Mouse (Mus musculus) kidney, embryonic 14.5 days (tissue): ENCODE measurements around the gene Abhd4. TPM values are rescaled to one million over a fixed set of nuclear protein-coding genes. Genes with fewer than 3 reads are reported as not detected.

Source experiments
- ATAC-seq: fragments of 200-750 bp; cut with Nextera tagmentation; 2 replicates; pipeline ENCODE4 v1.8.0; 2017; ENCODE audit warnings: moderate number of reproducible peaks, mild to moderate bottlenecking, moderate TSS enrichment, moderate library complexity; ENCODE audit not compliant: low FRiP score, low TSS enrichment
- H3K27ac ChIP-seq: fragments of 300-500 bp; sonication (generic); 2 replicates; pipeline ENCODE4 v1.5.1; 2014; ENCODE audit warnings: low read depth, mild to moderate bottlenecking, low read length, moderate library complexity, mixed read lengths
- H3K27me3 ChIP-seq: fragments of 300-500 bp; sonication (generic); 2 replicates; pipeline ENCODE4 v1.6.1; 2014; ENCODE audit warnings: mild to moderate bottlenecking, low read length; ENCODE audit not compliant: control insufficient read depth, insufficient read depth
- H3K36me3 ChIP-seq: fragments of 300-500 bp; sonication (generic); 2 replicates; pipeline ENCODE4 v1.6.1; 2014; ENCODE audit warnings: low read length, mixed read lengths; ENCODE audit not compliant: control insufficient read depth, insufficient read depth
- H3K4me1 ChIP-seq: fragments of 300-500 bp; sonication (generic); 2 replicates; pipeline ENCODE4 v1.6.1; 2014; ENCODE audit warnings: low read length, mixed read lengths; ENCODE audit not compliant: control insufficient read depth, insufficient read depth
- H3K4me2 ChIP-seq: fragments of 300-500 bp; sonication (generic); replicated peaks from 2 replicates; pipeline ENCODE4 v1.6.1; 2014; ENCODE audit warnings: low read depth, mild to moderate bottlenecking, low read length
- H3K4me3 ChIP-seq: fragments of 300-500 bp; sonication (generic); 2 replicates; pipeline ENCODE4 v1.5.1; 2014; ENCODE audit warnings: mild to moderate bottlenecking, low read length
- H3K9ac ChIP-seq: fragments of 300-500 bp; sonication (generic); 2 replicates; pipeline ENCODE4 v1.6.1; 2014; ENCODE audit warnings: low read depth, mild to moderate bottlenecking, low read length, moderate library complexity
- H3K9me3 ChIP-seq: fragments of 300-500 bp; sonication (generic); 2 replicates; pipeline ENCODE4 v1.6.1; 2016; ENCODE audit warnings: low read length; ENCODE audit not compliant: control insufficient read depth
- whole genome bisulfite sequencing: fragments of 180-500 bp; shearing (Covaris S2); extraction: QIAGEN DNeasy Blood & Tissue Kit; methylation state at CpG from one replicate; pipeline ENCODE4 v1.1.7; 2014; 5-methylcytosine and 5-hydroxymethylcytosine counted together
- polyA plus RNA-seq: library from polyadenylated mRNA; unstranded; fragments of >200 nt; fragmentation: Nextera tagmentation; extraction: Ambion mirVana; gene quantifications from 2 replicates; pipeline ENCODE4 v1.2.1, GENCODE M21; 2014

Abhd4 gene
- polyA plus RNA-seq, 1 experiment from 2014 or later: 62.5 TPM

DNA sequence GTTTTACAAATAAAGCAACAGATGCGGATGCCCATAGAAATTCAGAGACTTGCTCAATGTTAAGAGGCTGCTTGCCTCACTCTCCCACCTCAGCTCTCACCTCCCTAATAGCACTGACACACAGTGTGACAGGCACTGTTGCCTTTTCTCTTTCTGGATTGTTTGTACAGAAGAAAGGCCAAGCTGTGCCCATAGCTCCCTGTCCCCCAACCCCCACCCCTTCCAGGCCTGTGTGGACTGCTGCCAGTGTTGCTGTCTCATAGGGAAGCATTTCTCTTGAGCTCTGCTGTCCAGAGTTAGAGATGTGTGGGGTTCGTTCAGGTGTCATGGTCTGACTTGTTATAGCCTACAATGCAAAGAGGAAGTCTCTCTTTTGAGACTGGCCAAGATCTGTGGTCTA is 6.2 kb downstream of the Abhd4 start:
- Histone ChIP-seq H3K4me2 (peak overlapping the region; percentile 44), H3K27ac (no peak overlapping the region), H3K9ac (no peak overlapping the region), H3K27me3 (no peaks in the 10 kb centered on the region), H3K9me3 (no peaks in the 10 kb centered on the region), H3K36me3 (peaks cover 24% of the 10 kb centered on the region; the same call in 1 of the 2 replicates), H3K4me3 (peak overlapping the region; percentile 53; the same call in 1 of the 2 replicates), H3K4me1 (peaks cover 7% of the 10 kb centered on the region; the same call in 1 of the 2 replicates)
- no peak for ATAC-seq
- WGBS: 50% methylated on average over 2 of the region's 2 CpGs

DNA sequence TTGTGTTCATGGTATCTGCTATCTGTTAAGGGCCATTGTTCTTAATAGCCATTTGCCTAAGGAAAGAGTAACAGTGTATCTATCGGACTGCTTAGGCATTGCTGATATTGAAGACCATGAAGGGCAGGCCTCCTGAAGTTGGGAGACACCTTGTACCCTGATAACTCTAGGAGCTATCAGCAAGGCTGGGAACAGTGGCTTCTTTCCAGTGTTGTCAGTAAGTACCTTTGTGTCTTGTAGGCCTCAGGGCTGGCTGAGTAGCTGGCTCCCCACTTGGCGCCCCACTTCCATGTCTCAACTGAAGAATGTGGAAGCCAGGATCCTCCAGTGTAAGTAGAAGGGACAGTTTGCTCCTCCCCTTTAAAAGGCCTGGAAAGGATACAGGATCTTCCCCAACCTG is 7.4 kb downstream of the Abhd4 start:
- no peaks in the 10 kb centered on the region for H3K27me3 ChIP-seq
- peaks cover 26% of the 10 kb centered on the region; the same call in 1 of the 2 replicates for H3K36me3 ChIP-seq
- no peak overlapping the region for H3K9ac ChIP-seq
- H3K4me3 ChIP-seq: no peak overlapping the region
- no peak overlapping the region for H3K4me2 ChIP-seq
- H3K4me1 ChIP-seq: peaks cover 7% of the 10 kb centered on the region; the same call in 1 of the 2 replicates
- no peaks in the 10 kb centered on the region for H3K9me3 ChIP-seq
- WGBS: 95% methylated on average over 2 of the region's 2 CpGs
- no peak for ATAC-seq
- H3K27ac ChIP-seq: no peak overlapping the region

DNA sequence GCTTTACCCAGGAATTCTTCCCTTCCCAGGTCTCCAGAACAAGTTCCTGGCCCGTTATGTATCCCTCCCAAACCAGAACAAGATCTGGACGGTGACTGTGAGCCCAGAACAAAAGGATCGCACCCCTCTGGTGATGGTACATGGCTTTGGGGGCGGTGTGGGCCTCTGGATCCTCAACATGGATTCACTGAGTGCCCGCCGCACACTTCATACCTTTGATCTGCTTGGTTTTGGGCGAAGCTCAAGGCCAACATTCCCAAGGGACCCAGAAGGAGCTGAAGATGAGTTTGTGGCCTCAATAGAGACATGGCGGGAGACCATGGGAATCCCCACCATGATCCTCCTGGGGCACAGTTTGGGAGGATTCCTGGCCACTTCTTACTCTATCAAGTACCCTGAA is 8.6 kb downstream of the Abhd4 start:
- no peak for ATAC-seq
- Histone ChIP-seq H3K4me2 (no peak overlapping the region), H3K9ac (no peak overlapping the region), H3K36me3 (peaks cover 34% of the 10 kb centered on the region; the same call in 1 of the 2 replicates), H3K9me3 (no peaks in the 10 kb centered on the region), H3K27ac (no peak overlapping the region), H3K27me3 (no peaks in the 10 kb centered on the region), H3K4me3 (no peak overlapping the region), H3K4me1 (peaks cover 7% of the 10 kb centered on the region; the same call in 1 of the 2 replicates)
- 94% methylated on average over 8 of the region's 8 CpGs for WGBS

DNA sequence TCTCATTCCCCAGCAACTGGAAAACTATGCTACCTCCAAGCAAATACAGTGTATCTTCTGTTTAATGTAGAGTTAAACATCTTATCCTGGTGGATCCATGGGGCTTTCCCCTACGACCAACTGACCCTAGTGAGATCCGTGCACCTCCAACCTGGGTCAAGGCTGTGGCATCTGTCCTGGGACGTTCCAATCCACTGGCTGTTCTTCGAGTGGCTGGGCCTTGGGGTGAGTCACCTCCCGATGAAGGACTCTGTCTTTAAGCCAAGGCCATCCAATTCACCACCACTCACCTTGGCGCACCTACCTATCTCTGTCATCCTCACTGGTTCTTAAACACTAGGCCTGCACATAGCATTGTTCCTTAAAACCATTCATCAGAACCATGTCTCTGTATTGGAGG is 9.1 kb downstream of the Abhd4 start:
- ATAC-seq: no peak
- peaks cover 7% of the 10 kb centered on the region; the same call in 1 of the 2 replicates for H3K4me1 ChIP-seq
- 91% methylated on average over 6 of the region's 6 CpGs for WGBS
- H3K27ac ChIP-seq: no peak overlapping the region
- peaks cover 38% of the 10 kb centered on the region; the same call in 1 of the 2 replicates for H3K36me3 ChIP-seq
- H3K9ac ChIP-seq: no peak overlapping the region
- H3K27me3 ChIP-seq: no peaks in the 10 kb centered on the region
- no peak overlapping the region for H3K4me3 ChIP-seq
- no peaks in the 10 kb centered on the region for H3K9me3 ChIP-seq
- H3K4me2 ChIP-seq: no peak overlapping the region

DNA sequence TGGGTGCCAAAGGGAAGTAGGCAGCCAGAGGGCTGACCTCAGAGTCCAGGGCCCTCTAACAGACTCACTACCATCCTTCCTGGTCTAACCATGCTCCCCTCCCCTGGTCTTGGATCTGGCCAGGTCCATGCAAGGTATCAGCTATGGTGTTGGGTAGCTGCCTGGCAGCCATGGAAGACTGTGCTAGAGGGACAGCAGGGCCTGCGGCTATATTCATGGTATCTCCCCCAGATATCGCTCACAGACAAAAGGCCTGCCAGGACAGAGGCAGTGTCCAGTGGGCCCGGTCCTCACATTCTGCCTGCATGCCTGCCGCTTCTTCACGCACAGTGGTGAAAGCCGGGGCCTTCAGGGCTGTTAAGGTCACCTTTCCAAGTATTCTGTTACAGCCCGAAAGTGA is 10.2 kb downstream of the Abhd4 start:
- Histone ChIP-seq H3K27ac (no peak overlapping the region), H3K9ac (no peak overlapping the region), H3K4me3 (no peak overlapping the region), H3K4me1 (peaks cover 7% of the 10 kb centered on the region; the same call in 1 of the 2 replicates), H3K9me3 (no peaks in the 10 kb centered on the region), H3K4me2 (no peak overlapping the region), H3K36me3 (peaks cover 42% of the 10 kb centered on the region; the same call in 1 of the 2 replicates), H3K27me3 (no peaks in the 10 kb centered on the region)
- WGBS: 78% methylated on average over 7 of the region's 7 CpGs
- no peak for ATAC-seq

DNA sequence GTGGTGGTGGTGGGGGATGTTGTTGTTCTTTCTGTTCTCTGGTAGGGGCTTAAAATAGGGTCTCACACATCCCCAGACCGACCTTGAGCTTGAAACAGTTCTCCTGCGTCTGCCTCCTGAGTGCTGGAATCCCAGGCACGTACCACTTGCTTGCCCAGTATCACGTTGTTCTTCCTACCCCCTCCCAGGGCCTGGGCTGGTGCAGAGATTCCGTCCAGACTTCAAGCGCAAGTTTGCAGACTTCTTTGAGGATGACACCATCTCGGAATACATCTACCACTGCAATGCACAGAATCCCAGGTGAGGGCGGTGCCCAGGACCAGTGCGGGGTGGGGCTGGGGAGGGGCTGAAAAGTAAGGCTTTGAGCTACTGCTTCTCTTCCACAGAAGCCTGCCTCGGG is 11.1 kb downstream of the Abhd4 start:
- Histone ChIP-seq H3K36me3 (peaks cover 42% of the 10 kb centered on the region; the same call in 1 of the 2 replicates), H3K4me3 (no peak overlapping the region), H3K27ac (no peak overlapping the region), H3K27me3 (no peaks in the 10 kb centered on the region), H3K9me3 (no peaks in the 10 kb centered on the region), H3K4me1 (peaks cover 4% of the 10 kb centered on the region; the same call in 1 of the 2 replicates), H3K4me2 (no peak overlapping the region), H3K9ac (no peak overlapping the region)
- no peak for ATAC-seq
- WGBS: 69% methylated on average over 10 of the region's 10 CpGs

DNA sequence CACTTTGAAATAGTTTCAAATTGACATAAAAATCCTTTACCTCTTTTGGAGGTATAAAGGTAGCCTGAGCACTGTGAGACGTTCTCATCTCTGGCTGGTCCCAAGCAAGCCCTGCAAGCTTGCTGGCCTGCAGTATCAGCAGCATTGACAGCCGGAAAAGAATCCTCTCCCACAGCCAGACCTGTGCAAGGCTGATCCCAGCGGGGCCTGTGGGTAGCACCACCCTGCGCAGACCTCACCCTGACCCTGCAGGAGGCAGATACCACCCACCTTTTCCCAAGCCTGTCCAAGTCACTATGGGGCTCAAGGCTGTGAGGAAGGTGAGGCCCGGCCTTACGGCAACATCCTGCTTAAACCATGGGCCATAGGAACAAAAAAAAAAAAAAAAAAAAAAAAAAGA is 12.0 kb downstream of the Abhd4 start:
- no peak overlapping the region for H3K4me2 ChIP-seq
- no peak overlapping the region for H3K9ac ChIP-seq
- H3K36me3 ChIP-seq: peaks cover 42% of the 10 kb centered on the region; the same call in 1 of the 2 replicates
- WGBS: 80% methylated on average over 6 of the region's 6 CpGs
- no peaks in the 10 kb centered on the region for H3K9me3 ChIP-seq
- no peaks in the 10 kb centered on the region for H3K27me3 ChIP-seq
- no peak overlapping the region for H3K27ac ChIP-seq
- no peaks in the 10 kb centered on the region for H3K4me1 ChIP-seq
- ATAC-seq: no peak
- H3K4me3 ChIP-seq: no peak overlapping the region

DNA sequence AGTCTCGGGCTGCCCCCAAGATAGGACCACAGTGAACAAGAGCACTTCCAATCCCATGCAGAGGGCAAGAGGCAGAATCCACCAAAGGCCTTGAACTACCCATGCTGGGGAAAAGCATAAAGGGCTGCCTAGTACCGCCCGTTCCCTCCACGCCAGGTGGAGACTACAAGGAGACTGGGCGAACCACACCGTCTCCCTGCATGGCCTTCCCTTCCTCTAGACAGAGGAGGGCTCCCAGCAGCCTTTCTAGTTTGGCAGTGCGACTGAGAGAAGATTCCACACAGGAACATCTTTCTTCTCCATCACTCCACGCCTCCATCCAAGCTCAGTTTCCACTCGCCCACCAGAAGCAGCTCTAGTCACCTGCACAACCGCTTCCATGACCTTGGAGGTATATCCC is 14.0 kb downstream of the Abhd4 start:
- no peak overlapping the region for H3K4me2 ChIP-seq
- no peak overlapping the region for H3K9ac ChIP-seq
- H3K4me1 ChIP-seq: no peaks in the 10 kb centered on the region
- peaks cover 36% of the 10 kb centered on the region; the same call in 1 of the 2 replicates for H3K36me3 ChIP-seq
- H3K27me3 ChIP-seq: no peaks in the 10 kb centered on the region
- 94% methylated on average over 10 of the region's 10 CpGs for WGBS
- H3K4me3 ChIP-seq: no peak overlapping the region
- H3K9me3 ChIP-seq: no peaks in the 10 kb centered on the region
- H3K27ac ChIP-seq: no peak overlapping the region
- no peak for ATAC-seq

DNA sequence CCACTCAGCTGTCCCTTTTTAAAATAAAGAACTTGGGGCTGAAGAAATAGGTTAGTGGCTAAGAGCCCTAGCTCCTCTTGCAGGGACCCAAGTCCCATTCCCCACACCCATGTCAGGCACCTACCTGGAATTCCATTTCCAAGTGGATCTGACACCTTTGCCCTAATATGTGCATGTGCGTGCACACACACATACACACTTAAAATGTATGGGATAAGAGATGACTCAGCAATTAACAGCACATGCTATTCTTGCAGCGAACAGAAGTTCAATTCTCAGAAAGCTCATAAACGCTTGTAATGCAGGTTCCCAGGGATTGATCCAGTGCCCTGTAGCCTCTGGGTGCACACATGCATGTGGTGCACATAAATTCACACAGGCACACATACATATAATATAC is 15.6 kb downstream of the Abhd4 start:
- no peaks in the 10 kb centered on the region for H3K9me3 ChIP-seq
- 93% methylated on average over 3 of the region's 3 CpGs for WGBS
- H3K36me3 ChIP-seq: peaks cover 25% of the 10 kb centered on the region; the same call in 1 of the 2 replicates
- H3K9ac ChIP-seq: no peak overlapping the region
- H3K4me3 ChIP-seq: no peak overlapping the region
- ATAC-seq: no peak
- no peaks in the 10 kb centered on the region for H3K4me1 ChIP-seq
- H3K4me2 ChIP-seq: no peak overlapping the region
- no peaks in the 10 kb centered on the region for H3K27me3 ChIP-seq
- H3K27ac ChIP-seq: no peak overlapping the region
